Mouse (Mus musculus) liver, postnatal 0 days (tissue): ENCODE results near the gene Pgap3.

Experiments
- CTCF ChIP-seq: sonication (generic); IDR thresholded peaks from 2 replicates; pipeline ENCODE4 v1.5.1; 2016; ENCODE audit warnings: antibody characterized with exemption, low read depth
- EP300 ChIP-seq: IDR thresholded peaks from 2 replicates; pipeline ENCODE4 v1.6.1; 2016; ENCODE audit warnings: antibody characterized with exemption, low read depth, mild to moderate bottlenecking

- TF ChIP-seq CTCF (no peak), EP300 (no peak)
These were observed 31.6 kb upstream of the Pgap3 start for GRCm38 (mm10) chr11:98431743-98432502.
